In genomic region chr2:54118881-54119280, GRCm38 (mm10) we compare ENCODE assay signal across 8 mouse cellular contexts. TPM values are rescaled to one million over a fixed set of nuclear protein-coding genes. Genes with fewer than 3 reads are reported as not detected.
DNase-seq lines count a peak whose midpoint lies in the region; ATAC-seq and TF ChIP-seq lines count a peak whose summit lies in the region.

No protein-coding gene starts in this region.

- intact Hi-C loops in heart, postnatal 25 days (cut with DNase I): no loop called here

- WGBS in heart, postnatal 0 days: 16% methylated on average over 3 of the region's 3 CpGs
- WGBS in forebrain, embryonic 15.5 days: 22% methylated on average over 3 of the region's 3 CpGs

- no peak for TF ChIP-seq EP300 in heart, postnatal 0 days (IDR thresholded peaks at IDR 0.05; ENCODE audit: low read depth)

- H3K4me3 ChIP-seq in heart, postnatal 0 days (ENCODE audit: low read depth, low read length): no peak overlapping the region
- H3K4me3 ChIP-seq in forebrain, embryonic 15.5 days: no peak overlapping the region

- H3K36me3 ChIP-seq in heart, postnatal 0 days (replicated peaks; ENCODE audit: control insufficient read depth, insufficient read depth, low read length): no peaks in the 10 kb centered on the region
- H3K36me3 ChIP-seq in forebrain, embryonic 15.5 days: no peaks in the 10 kb centered on the region

- no peaks in the 10 kb centered on the region for H3K4me1 ChIP-seq in heart, postnatal 0 days (ENCODE audit: control insufficient read depth, insufficient read depth)
- no peaks in the 10 kb centered on the region for H3K4me1 ChIP-seq in forebrain, embryonic 15.5 days

- peak; percentile 44 for TF ChIP-seq CTCF in heart, postnatal 0 days (IDR thresholded peaks at IDR 0.05; ENCODE audit: low read depth)

- H3K27ac ChIP-seq in heart, postnatal 0 days (ENCODE audit: low read depth): no peak overlapping the region
- H3K27ac ChIP-seq in forebrain, embryonic 15.5 days (replicated peaks): no peak overlapping the region

- no peak for ATAC-seq in heart, postnatal 0 days (ENCODE audit: insufficient read depth, low read depth)
- ATAC-seq in forebrain, embryonic 15.5 days (replicated peaks): peak; percentile 11; the same call in 1 of the 2 replicates
- ATAC-seq in granulocyte monocyte progenitor cell, adult 5-6 weeks (replicated peaks; ENCODE audit: poor library complexity, severe bottlenecking): no peak

- no peak for DNase-seq in heart, postnatal 0 days (ENCODE audit: low spot score)
- DNase-seq in heart, postnatal 25 days (ENCODE audit: low spot score): no peak
- peak; percentile 72 for DNase-seq in 3T3-L1 (ENCODE audit: low read depth, low spot score)
- peak; percentile 74 for DNase-seq in NIH3T3 (ENCODE audit: low read depth)
- peak; percentile 39 for DNase-seq in lung, postnatal 10 days
- no peak for DNase-seq in spleen, adult 18-20 months

- no peaks in the 10 kb centered on the region for H3K9me3 ChIP-seq in heart, postnatal 0 days (replicated peaks; ENCODE audit: control insufficient read depth, low read length)
- no peaks in the 10 kb centered on the region for H3K9me3 ChIP-seq in forebrain, embryonic 15.5 days

- H3K27me3 ChIP-seq in heart, postnatal 0 days (ENCODE audit: control insufficient read depth, insufficient read depth, low read length): no peaks in the 10 kb centered on the region
- no peaks in the 10 kb centered on the region for H3K27me3 ChIP-seq in forebrain, embryonic 15.5 days

- no peak overlapping the region for H3K9ac ChIP-seq in heart, postnatal 0 days (replicated peaks; ENCODE audit: low read depth, low read length)
- H3K9ac ChIP-seq in forebrain, embryonic 15.5 days (replicated peaks): no peak overlapping the region

- no peak overlapping the region for H3K4me2 ChIP-seq in heart, postnatal 0 days (ENCODE audit: low read depth, low read length)
- no peak overlapping the region for H3K4me2 ChIP-seq in forebrain, embryonic 15.5 days (replicated peaks)

RNA-seq across cellular contexts. Expression of gene Rprm, which starts 33.5 kb away (rescaled TPM):
- 0.31 TPM in 1 of 2 replicates, not detected in the other for total RNA-seq in heart, postnatal 0 days (2014; rRNA removed; ENCODE audit: low replicate concordance)
- 0.49 and 0.56 TPM in 2 replicates for polyA plus RNA-seq in heart, postnatal 0 days (2015; fragmentation: Nextera tagmentation; extraction: Ambion mirVana)
- not detected for total RNA-seq in heart, postnatal 25 days (2021)
- polyA plus RNA-seq in forebrain, embryonic 15.5 days (2015; fragmentation: Nextera tagmentation; extraction: Ambion mirVana): 245 and 258 TPM in 2 replicates
- not detected in 2 replicates for total RNA-seq in granulocyte monocyte progenitor cell, adult 5-6 weeks (2014; fragmentation: Nextera tagmentation)
- total RNA-seq in granulocyte monocyte progenitor cell, adult 5-6 weeks (2017): not detected in 2 replicates

Comparison
In these comparisons a context has a peak if more than half of its experiments do, and no peak if none do; other contexts are left out.
1. DNase-seq: peak in 3T3-L1 (single experiment), NIH3T3 (single experiment) and lung, postnatal 10 days (single experiment); none in heart, postnatal 0 days (single experiment), heart, postnatal 25 days (single experiment) and spleen, adult 18-20 months (0 of 2).